Mouse (Mus musculus) G1E (cell line): ENCODE data around the gene Tlr8. TPM values are rescaled to one million over a fixed set of nuclear protein-coding genes. Genes with fewer than 3 reads are reported as not detected.

ENCODE experiments used
- ATAC-seq: 2 replicates; pipeline ENCODE4 v1.8.0; 2016; ENCODE audit warnings: mild to moderate bottlenecking; ENCODE audit not compliant: insufficient number of reproducible peaks, poor library complexity, low FRiP score, severe bottlenecking; ENCODE audit errors: extremely low read depth
- DNase-seq: peaks from one replicate; pipeline ENCODE4 v3.0.0; 2012; ENCODE audit warnings: low spot score
- H3K27me3 ChIP-seq: 2 replicates; pipeline ENCODE4 v1.6.1; 2012; ENCODE audit warnings: mild to moderate bottlenecking, low read length, inconsistent platforms; ENCODE audit not compliant: insufficient read depth
- H3K36me3 ChIP-seq: replicated peaks from 2 replicates; pipeline ENCODE3; 2012; ENCODE audit warnings: mild to moderate bottlenecking, inconsistent platforms
- H3K4me1 ChIP-seq: 2 replicates; pipeline ENCODE4 v1.6.1; 2012; ENCODE audit warnings: low read depth, low read length, inconsistent platforms, mixed read lengths; ENCODE audit not compliant: insufficient read depth
- H3K4me3 ChIP-seq: 2 replicates; pipeline ENCODE4 v1.5.1; 2012; ENCODE audit warnings: low read depth, mild to moderate bottlenecking, inconsistent platforms, low read length, moderate library complexity, mixed read lengths
- H3K9me3 ChIP-seq: replicated peaks from 2 replicates; pipeline ENCODE4 v1.6.1; 2012; ENCODE audit warnings: inconsistent platforms
- CTCF ChIP-seq: IDR thresholded peaks from 2 replicates; pipeline ENCODE4 v1.5.1; 2012; ENCODE audit warnings: low read depth, low read length, inconsistent platforms, mixed read lengths
- GATA1 ChIP-seq: IDR thresholded peaks from 2 replicates; pipeline ENCODE4 v1.6.1; 2012; ENCODE audit warnings: borderline replicate concordance, low read length, inconsistent platforms, mixed read lengths
- GATA2 ChIP-seq: IDR thresholded peaks from 2 replicates; pipeline ENCODE4 v1.6.1; 2012; ENCODE audit warnings: low read depth, low read length, inconsistent platforms, borderline replicate concordance
- POLR2AphosphoS5 ChIP-seq: IDR thresholded peaks from 2 replicates; pipeline ENCODE4 v1.6.1; 2012; ENCODE audit warnings: low read depth, low read length, inconsistent platforms; ENCODE audit not compliant: insufficient replicate concordance
- TAL1 ChIP-seq: conservative IDR thresholded peaks from 2 replicates; pipeline ENCODE4 v1.6.1; 2012; ENCODE audit warnings: low read depth, low read length, inconsistent platforms, mixed read lengths
- polyA plus RNA-seq: library from polyadenylated mRNA; stranded (reverse); fragments of >175 nt; gene quantifications from 2 replicates; pipeline ENCODE4 v1.2.3, GENCODE M21; 2012
- total RNA-seq, 2 experiments: library from RNA; stranded (forward) in 1 of 2; stranded (reverse) in 1 of 2; fragments of 200-1000 nt in 1 of 2; fragments of >200 nt in 1 of 2; fragmentation: Nextera tagmentation in 1 of 2; gene quantifications; 2 replicates each; pipeline ENCODE4 v1.2.3; 2014 to 2017

Gene Tlr8
- total and polyA plus RNA-seq, 3 experiments: 0.11 TPM; not detected in 2

DNA sequence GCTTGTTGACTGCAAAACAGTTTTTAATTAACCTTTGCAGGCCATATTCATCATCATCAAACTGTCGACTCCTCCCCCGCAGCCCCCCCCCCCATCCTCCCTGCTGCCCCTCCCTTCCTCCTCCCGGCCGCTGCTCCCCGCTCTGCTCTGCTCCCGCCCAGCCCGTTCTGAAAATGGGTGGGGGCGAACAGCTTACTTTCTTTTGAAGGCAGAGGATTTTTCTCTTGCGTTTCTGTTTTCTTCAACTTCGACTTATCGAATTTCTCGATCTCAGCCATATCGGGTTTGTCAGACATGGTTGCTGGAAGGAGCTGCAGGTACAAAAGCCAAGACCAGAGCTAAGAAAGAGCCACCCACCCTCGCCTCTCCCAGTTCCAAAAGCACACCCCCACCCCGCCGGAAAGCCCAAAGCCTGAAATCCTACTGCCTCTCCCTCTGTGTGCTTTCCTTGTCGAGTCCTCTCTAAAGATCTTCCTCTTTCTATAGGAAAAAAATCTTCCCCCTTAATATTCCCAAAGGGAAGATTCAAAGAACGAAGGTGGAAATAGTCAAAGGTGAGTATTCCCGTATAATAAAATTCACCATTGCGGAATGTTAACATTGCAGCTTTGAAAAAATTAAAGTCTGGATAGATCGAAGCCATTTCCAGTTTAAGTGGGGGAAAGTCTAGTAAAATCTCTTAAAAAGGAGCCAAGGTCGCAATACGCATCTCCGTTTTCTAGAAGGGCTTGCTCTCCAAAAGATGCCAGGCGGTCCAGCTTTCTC lies 56.2 kb downstream of the Tlr8 start:
- ATAC-seq: no peak
- H3K4me1 ChIP-seq: no peaks in the 10 kb centered on the region
- DNase-seq: no peak
- H3K27me3 ChIP-seq: peaks cover 3% of the 10 kb centered on the region; the same call in 1 of the 2 replicates
- H3K36me3 ChIP-seq: no peaks in the 10 kb centered on the region
- H3K9me3 ChIP-seq: no peaks in the 10 kb centered on the region
- TF ChIP-seq GATA1: no peak
- no peak for TF ChIP-seq GATA2
- TF ChIP-seq TAL1: no peak
- TF ChIP-seq CTCF: no peak
- no peak overlapping the region for H3K4me3 ChIP-seq

DNA sequence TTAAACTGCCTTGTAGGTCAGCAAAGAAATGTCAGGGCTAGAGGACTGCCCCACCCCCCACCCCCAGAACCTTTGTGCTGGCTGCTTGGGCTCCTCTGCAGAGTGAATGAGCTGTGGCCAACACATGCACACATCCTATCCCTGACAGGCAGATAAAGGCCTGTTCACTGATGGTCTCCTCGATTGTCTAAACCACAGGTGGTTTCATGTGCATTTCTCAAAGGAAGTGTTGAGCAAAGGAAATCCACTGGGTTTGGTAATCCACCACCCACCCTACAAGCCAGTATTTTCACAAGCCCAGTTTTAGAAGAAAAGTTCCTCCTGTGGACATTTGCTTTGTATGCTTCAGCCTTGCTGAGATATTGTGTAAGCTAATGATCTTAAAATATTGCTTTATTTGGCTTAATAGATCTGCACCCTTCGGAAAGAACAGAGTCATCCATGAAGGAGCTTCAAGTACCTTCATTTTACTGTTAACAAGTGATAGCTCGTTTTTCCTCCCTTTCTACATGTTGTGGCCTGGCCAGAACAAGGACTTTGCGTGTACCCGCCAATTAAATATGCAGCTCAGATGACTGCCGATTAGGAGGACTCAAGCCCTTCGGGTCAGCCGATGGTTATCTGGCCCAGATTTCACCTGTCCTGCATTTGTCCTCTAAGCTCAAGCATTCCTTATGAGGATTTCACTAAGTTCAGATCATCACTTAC lies 58.2 kb downstream of the Tlr8 start:
- Histone ChIP-seq H3K9me3 (no peaks in the 10 kb centered on the region), H3K27me3 (peaks cover 3% of the 10 kb centered on the region; the same call in 1 of the 2 replicates), H3K4me3 (no peak overlapping the region), H3K36me3 (no peaks in the 10 kb centered on the region), H3K4me1 (no peaks in the 10 kb centered on the region)
- no peak for TF ChIP-seq GATA1
- TF ChIP-seq CTCF: no peak
- no peak for TF ChIP-seq POLR2AphosphoS5
- no peak for TF ChIP-seq TAL1
- no peak for TF ChIP-seq GATA2
- ATAC-seq: no peak
- no peak for DNase-seq

DNA sequence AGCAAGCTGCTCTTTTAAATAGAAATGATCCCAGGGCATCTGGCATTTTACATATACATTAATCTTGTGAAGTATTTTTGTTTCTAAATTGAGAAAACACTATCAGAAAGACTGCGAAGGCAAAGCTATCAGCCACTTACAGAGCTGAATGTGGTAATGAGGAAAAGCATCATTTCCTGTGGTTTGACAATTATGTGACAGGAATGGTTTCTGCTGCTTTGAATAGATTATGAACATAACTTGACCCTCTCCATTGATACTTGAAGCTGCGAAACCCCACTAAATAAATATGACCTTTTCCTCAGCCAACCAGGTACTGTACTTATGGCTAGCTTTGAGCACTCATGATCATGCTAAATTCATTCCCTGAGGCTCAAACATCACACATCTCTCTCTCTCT lies 62.8 kb downstream of the Tlr8 start:
- TF ChIP-seq TAL1: no peak
- no peak for TF ChIP-seq CTCF
- no peak for TF ChIP-seq POLR2AphosphoS5
- TF ChIP-seq GATA2: no peak
- TF ChIP-seq GATA1: no peak
- Histone ChIP-seq H3K4me1 (no peaks in the 10 kb centered on the region), H3K4me3 (no peak overlapping the region), H3K27me3 (no peaks in the 10 kb centered on the region), H3K36me3 (no peaks in the 10 kb centered on the region), H3K9me3 (no peaks in the 10 kb centered on the region)
- DNase-seq (no peak), ATAC-seq (no peak)

DNA sequence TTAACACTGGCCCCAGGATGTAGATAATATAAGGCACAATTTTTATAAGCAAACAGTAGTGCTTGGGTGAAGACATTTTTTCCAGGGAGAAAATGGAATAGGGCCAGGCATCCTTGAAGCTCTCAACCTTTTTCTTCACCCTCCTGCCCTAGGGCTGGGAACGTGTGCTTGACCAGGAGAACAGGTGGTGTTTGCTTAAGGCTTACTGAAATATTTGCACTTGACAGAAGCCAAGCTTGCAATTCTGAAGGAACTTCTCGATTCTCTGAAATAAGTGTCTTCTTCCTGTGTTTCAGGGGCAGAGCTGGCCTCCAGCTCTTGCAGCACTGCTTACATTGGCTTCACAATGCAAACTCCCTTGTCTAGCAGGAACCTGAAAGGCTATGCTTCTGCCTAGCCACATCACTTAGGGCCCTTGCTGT lies 68.9 kb downstream of the Tlr8 start:
- DNase-seq (no peak), ATAC-seq (no peak)
- Histone ChIP-seq H3K4me1 (no peaks in the 10 kb centered on the region), H3K9me3 (no peaks in the 10 kb centered on the region), H3K4me3 (no peak overlapping the region), H3K27me3 (no peaks in the 10 kb centered on the region), H3K36me3 (no peaks in the 10 kb centered on the region)
- no peak for TF ChIP-seq CTCF
- TF ChIP-seq GATA1: no peak
- TF ChIP-seq POLR2AphosphoS5: no peak
- TF ChIP-seq GATA2: no peak
- no peak for TF ChIP-seq TAL1

Other genes with a start within 250 kb of the Tlr8 start
- not detected in 2 replicates for gene Tmsb4x, start 55.0 kb downstream of the Tlr8 start, total RNA-seq (2014; fragmentation: Nextera tagmentation)
- gene Tmsb4x, start 55.0 kb downstream of the Tlr8 start, total RNA-seq (2017): 0.46 and 0.87 TPM in 2 replicates
- 0.09 TPM in 1 of 2 replicates, not detected in the other for gene Tmsb4x, start 55.0 kb downstream of the Tlr8 start, polyA plus RNA-seq
- not detected in 2 replicates for gene Tlr7, start 66.2 kb upstream of the Tlr8 start, total RNA-seq (2014; fragmentation: Nextera tagmentation)
- not detected in 2 replicates for gene Tlr7, start 66.2 kb upstream of the Tlr8 start, total RNA-seq (2017)
- not detected in 2 replicates for gene Tlr7, start 66.2 kb upstream of the Tlr8 start, polyA plus RNA-seq
- 43.3 and 44.2 TPM in 2 replicates for gene Prps2, start 118.4 kb upstream of the Tlr8 start, total RNA-seq (2014; fragmentation: Nextera tagmentation)
- gene Prps2, start 118.4 kb upstream of the Tlr8 start, total RNA-seq (2017): 32.6 and 40.4 TPM in 2 replicates
- gene Prps2, start 118.4 kb upstream of the Tlr8 start, polyA plus RNA-seq: 21.5 and 22.4 TPM in 2 replicates